Mouse (Mus musculus) heart, postnatal 0 days (tissue): ENCODE measurements around the gene Ociad2. TPM values are rescaled to one million over a fixed set of nuclear protein-coding genes. Genes with fewer than 3 reads are reported as not detected.

Experiments used
- ATAC-seq: fragments of 200-750 bp; cut with Nextera tagmentation; 2 replicates; pipeline ENCODE4 v1.8.0; 2017; ENCODE audit warnings: low read depth, moderate number of reproducible peaks, moderate library complexity; ENCODE audit not compliant: insufficient read depth
- DNase-seq: peaks from one replicate; pipeline ENCODE4 v3.0.0-alpha.2; 2016; ENCODE audit warnings: low spot score
- H3K27ac ChIP-seq: fragments of 300-500 bp; sonication (generic); 2 replicates; pipeline ENCODE4 v1.5.1; 2014; ENCODE audit warnings: low read depth, mild to moderate bottlenecking
- H3K27me3 ChIP-seq: fragments of 300-500 bp; sonication (generic); 2 replicates; pipeline ENCODE4 v1.6.1; 2014; ENCODE audit warnings: low read length, mixed read lengths; ENCODE audit not compliant: control insufficient read depth, insufficient read depth
- H3K36me3 ChIP-seq: fragments of 300-500 bp; sonication (generic); replicated peaks from 2 replicates; pipeline ENCODE4 v1.6.1; 2014; ENCODE audit warnings: low read length, mixed read lengths; ENCODE audit not compliant: control insufficient read depth, insufficient read depth
- H3K4me1 ChIP-seq: fragments of 300-500 bp; sonication (generic); 2 replicates; pipeline ENCODE4 v1.6.1; 2014; ENCODE audit warnings: antibody characterized with exemption; ENCODE audit not compliant: control insufficient read depth, insufficient read depth
- H3K4me2 ChIP-seq: fragments of 300-500 bp; sonication (generic); 2 replicates; pipeline ENCODE4 v1.6.1; 2014; ENCODE audit warnings: low read depth, mild to moderate bottlenecking, low read length, moderate library complexity
- H3K4me3 ChIP-seq: fragments of 300-500 bp; sonication (generic); 2 replicates; pipeline ENCODE4 v1.5.1; 2014; ENCODE audit warnings: low read depth, low read length
- H3K9ac ChIP-seq: fragments of 300-500 bp; sonication (generic); replicated peaks from 2 replicates; pipeline ENCODE4 v1.6.1; 2014; ENCODE audit warnings: low read depth, low read length, mixed read lengths
- H3K9me3 ChIP-seq: fragments of 300-500 bp; sonication (generic); replicated peaks from 2 replicates; pipeline ENCODE4 v1.6.1; 2016; ENCODE audit warnings: low read length; ENCODE audit not compliant: control insufficient read depth
- CTCF ChIP-seq: IDR thresholded peaks from 2 replicates; pipeline ENCODE4 v1.5.1; 2016; ENCODE audit warnings: antibody characterized with exemption, control low read depth, low read depth
- EP300 ChIP-seq: IDR thresholded peaks from 2 replicates; pipeline ENCODE4 v1.6.1; 2016; ENCODE audit warnings: antibody characterized with exemption, low read depth
- WGBS: fragments of 180-500 bp; shearing (Covaris S2); extraction: QIAGEN DNeasy Blood & Tissue Kit; methylation state at CpG from one replicate; pipeline ENCODE4 v1.1.7; 2014; 5-methylcytosine and 5-hydroxymethylcytosine counted together
- polyA plus RNA-seq: library from polyadenylated mRNA; unstranded; fragments of >200 nt; fragmentation: Nextera tagmentation; extraction: Ambion mirVana; gene quantifications from 2 replicates; pipeline ENCODE4 v1.2.1, GENCODE M21; 2015
- total RNA-seq: library from RNA; depleted of rRNA; stranded (reverse); fragments of >200 nt; gene quantifications from 2 replicates; pipeline ENCODE4 v1.2.3, GENCODE M21; 2014; ENCODE audit warnings: low replicate concordance

Gene Ociad2
- total and polyA plus RNA-seq, 2 experiments from 2014 or later, result 13.3 to 16.7 TPM

- DNase-seq (no peak), ATAC-seq (no peak)
- H3K4me2 ChIP-seq, result no peak overlapping the region
- H3K4me3 ChIP-seq, result no peak overlapping the region
- no peak overlapping the region for H3K27ac ChIP-seq
- H3K9me3 ChIP-seq, result no peaks in the 10 kb centered on the region
- no peak overlapping the region for H3K9ac ChIP-seq
- TF ChIP-seq CTCF (no peak), EP300 (no peak)
- no peaks in the 10 kb centered on the region for H3K4me1 ChIP-seq
- H3K27me3 ChIP-seq, result no peaks in the 10 kb centered on the region
- WGBS, result 45% methylated on average over 8 of the region's 8 CpGs
- no peaks in the 10 kb centered on the region for H3K36me3 ChIP-seq
Observed at GRCm38 (mm10) chr5:73380829-73381228, 40.0 kb upstream of the Ociad2 start.

DNA sequence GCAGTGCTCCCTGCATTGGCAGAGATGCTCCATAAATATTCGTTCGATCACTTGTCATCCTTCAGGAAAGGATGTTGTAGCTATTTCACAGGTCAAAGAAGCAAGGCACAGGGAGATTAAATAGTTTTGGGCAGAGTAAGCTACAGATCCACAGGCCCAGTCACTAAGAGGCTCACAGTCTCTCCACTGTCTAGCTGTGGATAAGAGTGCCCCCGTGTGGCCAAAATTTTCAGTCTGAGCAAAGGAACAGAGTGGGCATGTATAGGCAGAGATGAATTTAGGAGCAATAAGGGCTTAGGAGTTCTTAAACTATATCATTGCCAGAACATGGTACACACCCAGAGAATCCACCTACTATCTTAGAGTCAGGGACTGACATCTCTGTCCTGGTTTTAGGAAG lies 39.1 kb upstream of the Ociad2 start:
- Histone ChIP-seq H3K27ac (no peak overlapping the region), H3K9me3 (no peaks in the 10 kb centered on the region), H3K9ac (no peak overlapping the region), H3K4me3 (no peak overlapping the region), H3K4me2 (no peak overlapping the region), H3K27me3 (no peaks in the 10 kb centered on the region), H3K4me1 (no peaks in the 10 kb centered on the region), H3K36me3 (no peaks in the 10 kb centered on the region)
- TF ChIP-seq CTCF, result peak; percentile 87
- no peak for TF ChIP-seq EP300
- peak; percentile 82 for ATAC-seq
- DNase-seq, result peak; percentile 55
- 19% methylated on average over 3 of the region's 3 CpGs for WGBS

- H3K4me1 ChIP-seq, result no peaks in the 10 kb centered on the region
- 79% methylated on average over 7 of the region's 7 CpGs for WGBS
- no peak for DNase-seq
Observed at GRCm38 (mm10) chr5:73376491-73376890, 35.7 kb upstream of the Ociad2 start.

DNA sequence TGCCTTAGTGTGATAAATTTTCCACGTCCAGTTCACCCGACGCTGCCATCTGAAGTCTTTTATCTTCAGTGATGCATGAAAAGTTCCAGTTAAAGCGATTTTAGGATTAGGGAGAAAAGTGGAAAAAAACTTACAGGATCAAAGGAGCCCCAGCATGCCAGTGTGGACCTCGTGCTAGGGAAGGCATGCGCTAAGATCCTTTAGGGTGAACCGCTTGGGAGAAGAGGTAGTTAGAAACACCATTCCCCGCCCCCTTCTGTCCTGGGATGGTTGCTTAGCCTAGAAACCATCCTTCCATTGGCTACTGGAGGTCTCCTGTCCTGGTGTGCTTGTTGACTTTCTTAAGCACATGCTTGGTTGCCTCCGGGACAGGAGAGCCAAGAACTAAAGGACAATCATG lies 35.2 kb upstream of the Ociad2 start:
- Histone ChIP-seq H3K27me3 (no peaks in the 10 kb centered on the region), H3K4me1 (no peaks in the 10 kb centered on the region), H3K4me2 (no peak overlapping the region), H3K27ac (no peak overlapping the region), H3K4me3 (no peak overlapping the region), H3K9me3 (no peaks in the 10 kb centered on the region), H3K36me3 (no peaks in the 10 kb centered on the region), H3K9ac (no peak overlapping the region)
- 78% methylated on average over 9 of the region's 9 CpGs for WGBS
- DNase-seq (no peak), ATAC-seq (no peak)
- TF ChIP-seq EP300 (no peak), CTCF (no peak)

More at GRCm38 (mm10) chr5:73376491-73376890, 35.7 kb upstream of the Ociad2 start:
- no peaks in the 10 kb centered on the region for H3K27me3 ChIP-seq
- no peak overlapping the region for H3K4me3 ChIP-seq
- no peak for ATAC-seq
- TF ChIP-seq EP300 (no peak), CTCF (no peak)
- no peak overlapping the region for H3K4me2 ChIP-seq
- H3K36me3 ChIP-seq, result no peaks in the 10 kb centered on the region
- H3K27ac ChIP-seq, result no peak overlapping the region
- H3K9ac ChIP-seq, result no peak overlapping the region
- no peaks in the 10 kb centered on the region for H3K9me3 ChIP-seq

GRCm38 (mm10) chr5:73373184-73373583 lies 32.4 kb upstream of the Ociad2 start:
- TF ChIP-seq EP300, result no peak
- TF ChIP-seq CTCF, result no peak
- Histone ChIP-seq H3K4me1 (no peaks in the 10 kb centered on the region), H3K27me3 (no peaks in the 10 kb centered on the region), H3K4me2 (no peak overlapping the region), H3K36me3 (no peaks in the 10 kb centered on the region), H3K9me3 (no peaks in the 10 kb centered on the region), H3K9ac (no peak overlapping the region), H3K4me3 (no peak overlapping the region), H3K27ac (no peak overlapping the region)
- no peak for ATAC-seq
- WGBS, result 37% methylated on average over 3 of the region's 3 CpGs
- DNase-seq, result no peak

DNA sequence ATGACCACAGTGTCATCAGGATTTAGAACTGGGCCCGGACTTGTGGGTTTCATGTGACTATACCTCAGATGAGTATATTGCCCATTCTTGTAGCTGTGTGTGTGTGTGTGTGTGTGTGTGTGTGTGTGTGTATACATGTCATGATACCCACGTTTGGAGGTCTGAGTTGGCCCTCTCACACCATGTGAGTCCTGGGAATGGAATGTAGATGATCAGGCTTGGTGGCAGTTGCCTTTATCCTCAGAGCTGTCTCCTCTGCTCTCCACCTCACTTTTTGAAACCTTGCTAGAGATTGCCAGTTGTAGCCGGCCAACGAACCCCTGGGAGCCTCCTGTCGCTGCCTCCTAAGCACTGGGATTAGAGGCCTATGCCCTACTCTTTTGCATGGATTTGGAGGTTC lies 31.8 kb upstream of the Ociad2 start:
- H3K27ac ChIP-seq, result no peak overlapping the region
- DNase-seq (no peak), ATAC-seq (no peak)
- no peak overlapping the region for H3K4me2 ChIP-seq
- no peaks in the 10 kb centered on the region for H3K9me3 ChIP-seq
- no peaks in the 10 kb centered on the region for H3K4me1 ChIP-seq
- TF ChIP-seq CTCF, result no peak
- TF ChIP-seq EP300, result no peak
- no peak overlapping the region for H3K4me3 ChIP-seq
- no peaks in the 10 kb centered on the region for H3K36me3 ChIP-seq
- WGBS, result 76% methylated on average over 5 of the region's 5 CpGs
- H3K9ac ChIP-seq, result no peak overlapping the region
- no peaks in the 10 kb centered on the region for H3K27me3 ChIP-seq
